Mouse (Mus musculus): Measurements from ENCODE around the gene Zmiz1. TPM values are rescaled to one million over a fixed set of nuclear protein-coding genes. Genes with fewer than 3 reads are reported as not detected.

Zmiz1 gene
- total RNA-seq, 4 experiments from 2014 or later, result 18.5 to 28.7 (median 21.8) TPM

GRCm38 (mm10) chr14:25587487-25588001 lies 128.6 kb downstream of the Zmiz1 start:
- DNase-seq (ENCODE audit: low spot score in 2 of 2), result no peak

DNA sequence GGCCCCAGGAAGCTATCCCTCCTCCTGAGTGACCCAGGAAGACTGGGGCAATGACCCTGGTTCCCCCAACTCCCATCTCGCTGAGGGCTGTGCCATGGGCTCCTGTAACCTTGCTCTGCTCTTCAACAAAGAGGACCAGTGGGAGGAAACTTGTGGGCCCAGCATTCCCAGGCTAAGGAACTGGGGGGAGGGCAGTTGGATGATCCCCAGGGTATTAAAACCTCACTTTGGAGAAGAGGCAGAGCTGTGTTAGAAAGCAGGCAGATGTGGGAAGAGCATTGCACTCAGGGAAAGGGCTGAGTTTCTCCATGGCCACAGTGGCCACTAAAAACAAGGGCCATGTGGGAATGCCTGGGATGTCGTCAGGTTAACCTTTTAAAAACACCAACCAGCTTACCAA lies 129.2 kb downstream of the Zmiz1 start:
- DNase-seq (ENCODE audit: low spot score in 2 of 2), result no peak

DNA sequence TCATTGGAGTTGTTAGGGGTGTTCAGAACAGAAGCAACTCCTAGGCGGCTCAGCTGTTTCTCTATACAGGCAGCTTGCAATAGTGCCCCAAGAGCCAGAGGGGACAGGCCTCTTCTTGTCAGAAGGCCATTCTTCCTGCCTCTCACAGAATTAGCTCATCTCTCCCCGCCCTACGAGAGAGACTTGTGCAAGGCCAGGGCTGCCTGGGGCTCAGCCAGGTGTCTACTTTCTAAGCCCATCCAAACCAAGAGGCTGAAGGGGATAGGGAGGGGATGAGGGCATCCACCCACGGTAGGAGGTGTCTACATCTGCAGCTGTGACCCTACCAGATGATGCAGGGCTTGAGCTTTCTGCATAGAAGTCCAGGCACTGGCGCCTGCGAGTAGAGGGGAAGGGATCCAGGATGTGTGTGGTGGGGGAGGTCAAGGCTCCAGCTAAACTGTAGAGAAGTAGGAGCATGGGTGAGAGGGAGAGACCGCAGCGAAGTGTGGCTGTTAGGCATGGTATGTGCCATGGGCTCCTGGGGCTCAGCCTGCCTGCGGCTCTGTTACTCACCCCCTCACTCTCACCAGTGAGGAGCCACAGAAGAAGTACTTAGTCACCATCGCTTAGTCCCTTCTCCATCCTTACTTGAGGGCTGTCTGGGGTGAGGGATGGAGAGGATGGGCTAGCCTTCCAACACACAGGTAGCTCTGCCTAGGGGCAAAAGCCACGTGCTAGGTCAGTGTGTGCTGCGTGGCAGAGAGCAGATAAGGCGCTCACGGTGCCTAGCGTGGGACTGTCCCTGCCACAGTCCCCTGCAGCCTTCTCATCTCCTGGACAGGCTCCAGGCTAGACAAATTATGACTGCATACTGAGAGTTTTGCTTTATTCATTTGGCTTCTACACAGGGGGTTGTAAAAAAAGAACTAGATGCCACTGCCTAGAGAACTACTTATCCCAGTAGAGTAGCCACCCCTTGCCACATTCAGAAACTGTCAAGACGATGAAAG lies 130.3 kb downstream of the Zmiz1 start:
- DNase-seq (ENCODE audit: low spot score in 2 of 2), result peak in 1 of 2 experiments; percentile 40

GRCm38 (mm10) chr14:25591000-25591399 lies 132.0 kb downstream of the Zmiz1 start:
- no peak for DNase-seq (ENCODE audit: low spot score in 2 of 2)

- DNase-seq (ENCODE audit: low spot score in 2 of 2), result no peak
These were observed 132.4 kb downstream of the Zmiz1 start for GRCm38 (mm10) chr14:25591426-25591825.

DNA sequence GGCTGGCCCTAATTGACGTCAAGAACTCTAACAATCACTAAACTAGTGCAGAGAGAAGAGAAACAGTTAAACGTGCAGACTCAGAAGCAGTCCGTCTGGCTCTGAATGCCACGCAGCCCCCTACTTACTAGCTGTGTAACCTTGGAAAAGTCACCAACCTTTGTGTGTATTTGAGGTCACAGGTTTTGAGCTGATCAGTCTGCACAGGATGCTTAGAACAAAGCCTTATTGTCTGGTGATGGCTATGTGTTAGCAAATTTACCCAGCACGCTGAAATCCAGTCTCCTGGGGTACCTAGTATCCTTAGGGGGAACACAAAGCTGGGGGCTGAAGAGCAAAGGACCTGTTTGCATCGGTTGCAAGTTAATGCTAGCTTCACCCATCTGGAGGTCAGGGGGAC lies 133.5 kb downstream of the Zmiz1 start:
- DNase-seq (ENCODE audit: low spot score in 2 of 2), result no peak

GRCm38 (mm10) chr14:25593876-25594275 lies 134.9 kb downstream of the Zmiz1 start:
- no peak for DNase-seq (ENCODE audit: low spot score in 2 of 2)

GRCm38 (mm10) chr14:25594611-25595010 lies 135.6 kb downstream of the Zmiz1 start:
- DNase-seq (ENCODE audit: low spot score in 2 of 2), result no peak

DNA sequence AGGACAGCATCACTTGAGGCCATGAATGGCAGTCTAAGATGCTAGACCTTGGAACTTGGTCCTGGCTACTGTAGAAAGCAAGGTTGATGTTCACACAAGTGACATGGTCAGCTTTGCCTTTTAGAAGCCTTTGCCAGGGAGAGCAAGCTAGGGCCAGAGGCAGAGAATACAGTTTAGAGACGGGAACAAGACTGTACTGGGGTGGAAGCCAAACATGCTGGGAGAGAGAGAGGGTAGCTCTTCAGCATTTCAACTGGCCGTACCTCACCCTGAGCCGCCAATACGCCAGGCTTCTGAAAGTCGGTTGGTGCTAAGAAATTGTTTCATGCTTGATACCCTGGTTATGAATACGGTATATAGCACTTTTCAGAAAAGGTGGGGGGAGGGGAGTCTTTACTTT lies 140.0 kb downstream of the Zmiz1 start:
- DNase-seq (ENCODE audit: low spot score in 2 of 2), result no peak

DNA sequence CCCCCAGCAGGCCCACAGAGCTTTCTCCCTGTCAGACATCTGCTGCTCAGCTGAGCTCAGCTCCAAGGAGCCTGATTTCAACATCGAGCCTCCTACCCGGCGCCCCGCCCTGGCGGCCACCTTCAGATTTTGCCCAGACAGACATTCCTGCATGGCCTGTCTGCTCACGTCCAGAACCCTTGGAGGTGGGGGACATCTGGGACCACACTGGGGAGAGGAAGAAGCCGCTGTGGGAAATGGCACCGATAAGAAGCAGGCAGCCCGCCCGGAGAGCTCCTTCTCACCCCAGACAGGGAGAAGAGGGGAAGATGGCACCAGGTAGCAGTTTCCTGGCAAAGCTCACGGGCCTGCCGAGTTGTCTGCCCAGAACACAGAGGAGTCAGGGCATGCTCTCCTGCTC lies 140.9 kb downstream of the Zmiz1 start:
- DNase-seq (ENCODE audit: low spot score in 2 of 2), result no peak

DNA sequence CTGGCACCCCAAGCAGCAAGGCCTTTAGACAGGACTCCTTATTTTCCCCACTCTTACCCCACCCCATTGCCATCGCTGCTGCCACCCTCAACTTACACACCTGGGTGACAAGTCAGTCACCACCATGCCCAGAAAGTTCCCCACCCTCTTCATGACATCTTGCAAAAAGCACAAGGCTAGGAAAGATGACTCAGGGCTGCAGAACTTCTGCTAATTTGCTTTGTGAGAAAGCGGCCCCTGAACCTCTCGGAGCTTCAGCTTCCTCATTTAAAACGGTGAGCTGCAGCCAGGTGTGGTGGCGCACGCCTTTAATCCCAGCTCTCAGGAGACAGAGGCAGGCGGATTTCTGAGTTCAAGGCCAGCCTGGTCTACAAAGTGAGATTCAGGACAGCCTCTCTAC lies 141.4 kb downstream of the Zmiz1 start:
- no peak for DNase-seq (ENCODE audit: low spot score in 2 of 2)

DNA sequence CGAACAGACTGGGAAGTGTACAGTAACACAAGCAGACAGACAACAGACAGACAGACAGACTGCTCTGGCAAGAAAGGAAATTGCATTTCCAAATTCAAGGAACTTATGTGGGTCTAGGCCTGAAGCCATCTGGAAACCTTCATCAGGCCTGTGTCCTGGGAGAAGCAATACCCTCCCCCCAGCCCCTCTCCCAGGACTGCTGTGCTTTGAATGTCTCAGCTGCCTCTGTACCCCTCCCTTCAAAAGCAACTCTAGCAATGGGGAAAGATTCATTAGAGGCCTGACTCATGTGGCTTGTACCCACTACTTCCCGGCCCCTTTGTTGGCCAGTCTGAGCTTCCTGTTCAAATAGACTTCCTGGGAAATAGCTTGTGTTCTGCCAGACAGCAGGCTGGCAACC lies 142.0 kb downstream of the Zmiz1 start:
- no peak for DNase-seq (ENCODE audit: low spot score in 2 of 2)

DNA sequence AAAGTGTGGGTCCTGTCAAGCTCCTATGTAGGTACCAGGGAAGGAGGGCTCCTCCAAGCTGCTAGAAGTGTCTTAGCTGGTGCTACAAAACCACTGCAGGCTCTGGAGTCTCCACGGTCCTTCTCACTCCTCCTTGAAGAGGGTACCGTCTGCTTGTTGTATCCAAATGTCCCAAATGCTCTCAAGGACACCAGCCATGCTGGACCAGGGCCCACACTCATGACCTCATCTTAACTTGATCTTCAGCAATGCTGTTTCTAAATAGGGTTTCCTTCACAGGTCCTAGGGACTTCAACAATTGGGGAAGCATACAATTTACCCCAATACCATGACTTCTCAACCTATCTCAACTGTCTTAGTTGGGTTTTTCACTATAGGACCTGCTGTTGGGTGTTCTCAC lies 143.0 kb downstream of the Zmiz1 start:
- no peak for DNase-seq (ENCODE audit: low spot score in 2 of 2)

DNA sequence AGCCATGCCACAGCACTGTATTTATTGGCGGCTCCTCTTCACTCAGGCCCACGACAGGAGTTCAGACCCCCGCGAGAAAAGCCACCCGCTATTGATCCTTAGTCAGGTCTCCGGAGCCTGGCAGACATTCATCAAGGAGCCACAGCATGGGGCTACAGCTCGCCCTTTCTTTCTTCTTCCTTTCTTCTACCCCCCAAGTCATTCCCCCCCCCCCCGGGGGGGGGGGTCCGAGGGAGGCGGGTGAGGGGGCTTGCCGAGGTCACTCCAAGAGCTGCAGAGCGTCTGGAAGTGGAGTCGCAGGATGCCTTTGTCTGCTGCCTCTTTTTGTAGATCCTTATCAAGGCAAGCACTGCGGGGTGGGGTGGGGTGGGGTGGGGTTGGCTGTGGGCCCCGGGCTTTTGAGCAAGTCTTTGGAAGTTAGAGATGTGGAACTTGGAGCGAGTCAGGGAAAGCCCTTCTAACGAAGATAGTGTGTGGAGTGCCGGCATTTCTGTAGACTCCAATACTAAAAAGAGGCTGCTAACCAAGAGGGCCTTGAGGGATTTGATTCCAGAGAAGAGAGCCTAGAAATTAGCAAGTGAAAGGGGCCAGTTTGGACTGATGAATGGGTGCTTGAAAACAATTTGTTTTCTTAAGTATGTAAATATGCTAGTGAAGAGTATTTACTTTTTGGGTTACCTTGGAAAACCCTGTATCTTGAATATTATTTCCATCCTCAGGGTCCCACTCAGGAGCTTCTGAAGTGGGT lies 145.6 kb downstream of the Zmiz1 start:
- no peak for DNase-seq (ENCODE audit: low spot score in 2 of 2)

- DNase-seq (ENCODE audit: low spot score in 2 of 2), result peak; percentile 23 to 43
These were observed 147.6 kb downstream of the Zmiz1 start for GRCm38 (mm10) chr14:25606372-25607140.

DNA sequence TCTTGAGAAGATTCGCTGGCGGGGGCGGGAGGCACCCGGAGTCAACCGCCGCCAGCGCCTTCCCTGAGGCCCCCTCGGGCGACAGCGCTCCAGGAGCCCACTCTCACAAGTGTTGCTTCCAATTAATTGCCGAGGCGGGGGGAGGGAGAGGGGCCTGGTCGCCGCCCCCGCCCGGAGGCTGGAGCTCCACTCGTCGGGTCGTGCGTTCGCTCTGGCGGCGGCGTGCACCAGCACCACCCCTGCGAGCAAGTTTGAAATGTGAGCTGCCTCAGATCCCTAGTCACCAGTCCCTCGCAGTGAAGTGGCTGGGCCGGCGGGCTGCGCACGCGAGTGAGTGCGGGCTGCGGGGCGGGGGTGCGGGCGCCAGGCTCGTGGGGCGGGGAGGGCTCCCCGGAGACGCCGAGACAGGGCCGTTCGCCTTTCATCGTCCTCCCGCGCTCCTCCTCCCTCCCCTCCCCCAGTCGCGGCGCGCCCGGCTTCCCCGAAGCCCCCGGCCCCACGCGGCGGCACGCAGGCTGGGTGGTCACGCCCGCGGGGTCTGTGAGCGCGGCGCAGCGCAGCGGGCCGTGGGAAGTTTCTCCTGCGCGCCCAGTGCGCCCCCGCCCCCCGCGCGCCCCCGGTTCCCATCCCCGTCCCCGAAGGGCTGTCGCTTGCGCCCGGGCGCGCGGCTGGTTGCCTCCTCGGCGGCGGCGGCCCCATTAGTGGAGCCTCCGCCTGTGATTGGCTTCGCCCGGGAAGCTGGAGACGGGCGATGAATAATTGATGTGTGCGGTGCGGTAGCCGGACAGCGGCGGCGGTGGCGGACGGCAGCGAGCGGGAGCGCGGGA lies 148.4 kb downstream of the Zmiz1 start:
- no peak for DNase-seq (ENCODE audit: low spot score in 2 of 2)

- DNase-seq (ENCODE audit: low spot score in 2 of 2), result no peak
These were observed 149.0 kb downstream of the Zmiz1 start for GRCm38 (mm10) chr14:25607968-25608491.

DNA sequence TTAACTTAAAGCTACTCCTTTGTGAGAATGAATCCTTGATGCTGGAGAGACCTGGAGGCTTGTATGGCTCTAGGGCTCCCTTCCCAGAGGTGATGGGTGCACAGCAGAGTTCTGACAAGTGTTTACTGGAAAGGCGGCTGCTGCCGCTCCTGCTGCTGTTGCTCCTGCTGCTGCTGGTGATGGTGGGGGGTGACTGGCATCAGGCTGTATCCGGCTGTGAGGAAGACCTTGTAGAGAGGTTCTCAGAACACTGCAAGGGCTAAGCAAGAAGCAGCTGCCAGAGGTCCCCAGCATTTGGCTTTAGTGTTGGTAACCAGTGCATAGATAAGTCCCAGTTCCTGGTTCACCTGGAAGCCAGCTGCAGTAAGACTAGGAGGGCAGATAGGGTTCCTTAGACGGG lies 149.6 kb downstream of the Zmiz1 start:
- no peak for DNase-seq (ENCODE audit: low spot score in 2 of 2)

DNA sequence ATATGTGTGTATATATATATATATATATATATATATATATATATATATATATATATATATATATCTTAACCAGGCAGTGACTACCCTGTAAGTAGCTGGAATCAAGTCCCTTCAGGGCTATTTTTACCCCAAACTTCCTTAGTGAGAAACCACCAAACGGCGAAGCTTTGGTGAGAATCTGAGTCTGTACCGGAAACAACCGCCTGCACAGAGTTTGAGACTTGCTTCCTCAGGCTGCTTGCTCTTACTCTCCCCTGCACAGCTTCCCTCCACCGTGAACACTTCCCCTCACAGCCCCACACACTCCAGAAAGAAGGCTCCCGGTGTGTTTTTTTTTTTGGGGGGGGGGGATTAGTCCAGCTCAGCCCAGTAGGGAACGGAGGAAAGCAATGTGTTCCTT lies 150.4 kb downstream of the Zmiz1 start:
- no peak for DNase-seq (ENCODE audit: low spot score in 2 of 2)
